Mouse (Mus musculus) layer of hippocampus, adult 2 months (tissue): ENCODE results near the gene Ampd2. TPM values are rescaled to one million over a fixed set of nuclear protein-coding genes. Genes with fewer than 3 reads are reported as not detected.

ENCODE experiments used
- DNase-seq, 2 experiments: peaks; one replicate each; pipeline ENCODE4 v3.0.0; 2022; ENCODE audit warnings: low spot score in 2 of 2
- H3K27ac ChIP-seq: fragments of 200-600 bp; 2 replicates; pipeline ENCODE4 v1.8.1; 2022
- H3K4me3 ChIP-seq: fragments of 200-600 bp; 2 replicates; pipeline ENCODE4 v1.8.1; 2022; ENCODE audit warnings: mild to moderate bottlenecking
- CTCF ChIP-seq: fragments of 200-600 bp; conservative IDR thresholded peaks from 2 replicates; pipeline ENCODE4 v1.8.1; 2022; ENCODE audit warnings: antibody characterized with exemption, mild to moderate bottlenecking, moderate library complexity
- total RNA-seq, 2 experiments: library from RNA; stranded (reverse); gene quantifications; 2 replicates each; pipeline ENCODE4 v1.2.3; 2021

Ampd2 gene
- total RNA-seq, 2 experiments from 2014 or later = 74.0 to 76.7 TPM

DNA sequence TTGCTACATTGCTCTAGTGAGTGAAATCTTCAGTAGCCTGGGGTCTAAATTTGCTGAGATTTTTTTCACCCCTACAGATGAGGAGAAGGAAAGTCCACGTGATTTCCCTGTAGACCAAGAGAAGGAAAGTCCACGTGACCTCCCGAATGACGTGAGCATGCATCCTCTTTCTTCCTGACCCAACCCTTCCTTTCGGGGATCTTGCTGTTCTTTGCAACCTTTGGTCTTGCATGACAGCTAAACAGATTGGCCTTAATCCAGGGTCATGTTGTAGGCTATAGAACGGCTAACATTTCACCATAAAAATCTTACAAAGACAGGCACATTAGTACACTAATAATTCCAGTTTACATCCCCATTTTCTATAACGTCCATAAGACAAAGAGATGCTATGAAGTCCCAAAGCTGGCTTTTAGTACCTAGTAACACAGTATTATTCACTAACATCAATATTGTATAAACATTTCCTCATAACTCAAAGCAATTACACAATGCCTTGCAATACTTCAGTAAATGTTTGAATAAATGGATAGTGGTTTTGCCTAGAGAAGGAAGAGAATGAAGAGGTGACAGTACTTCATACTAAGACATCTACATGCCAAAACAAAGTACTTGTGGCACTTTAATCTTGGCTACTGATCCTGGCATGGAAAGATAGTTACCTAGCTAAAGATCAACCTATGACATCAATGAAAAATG lies 27.3 kb upstream of the Ampd2 start:
- DNase-seq = no peak
- Histone ChIP-seq H3K27ac (no peak overlapping the region), H3K4me3 (no peak overlapping the region)
- TF ChIP-seq CTCF = no peak

DNA sequence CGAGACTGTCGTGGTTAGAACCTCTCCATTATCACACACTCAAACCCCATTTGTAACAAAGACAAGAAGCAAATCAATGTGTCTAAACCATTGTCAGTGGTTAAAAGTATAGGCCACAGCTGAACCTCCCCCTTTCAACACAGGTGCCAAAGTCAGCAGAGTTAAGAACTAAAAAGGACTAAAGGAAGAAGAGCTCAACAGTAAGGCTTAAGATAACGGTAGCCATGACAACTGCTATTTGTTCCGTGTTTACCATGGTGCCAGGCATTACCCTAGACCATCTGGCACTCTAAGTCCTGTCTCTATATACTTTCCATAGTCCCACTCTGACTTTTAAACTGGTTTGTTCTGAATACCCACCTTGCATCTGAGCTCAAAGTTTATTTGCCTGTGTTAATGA lies 26.2 kb upstream of the Ampd2 start:
- Histone ChIP-seq H3K27ac (no peak overlapping the region), H3K4me3 (no peak overlapping the region)
- DNase-seq = no peak
- no peak for TF ChIP-seq CTCF

DNA sequence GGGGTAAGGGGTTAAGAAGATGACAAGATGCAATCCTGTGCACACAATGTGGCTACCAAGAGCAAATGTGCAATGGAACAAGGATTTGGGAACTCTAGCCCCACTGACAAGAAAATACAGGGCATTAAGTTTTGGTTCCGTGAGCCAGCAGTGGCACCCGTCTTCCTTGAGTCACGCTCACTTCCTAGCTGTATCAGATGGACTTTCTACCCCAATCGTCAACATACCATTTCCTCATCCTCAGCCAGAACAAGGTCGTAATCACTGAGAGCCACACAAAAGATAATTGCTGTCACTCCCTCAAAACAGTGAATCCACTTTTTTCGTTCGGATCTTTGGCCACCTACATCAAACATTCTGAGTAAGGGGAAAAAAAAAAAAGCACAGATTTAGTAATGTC lies 25.8 kb upstream of the Ampd2 start:
- DNase-seq = no peak
- Histone ChIP-seq H3K4me3 (no peak overlapping the region), H3K27ac (no peak overlapping the region)
- TF ChIP-seq CTCF = no peak

DNA sequence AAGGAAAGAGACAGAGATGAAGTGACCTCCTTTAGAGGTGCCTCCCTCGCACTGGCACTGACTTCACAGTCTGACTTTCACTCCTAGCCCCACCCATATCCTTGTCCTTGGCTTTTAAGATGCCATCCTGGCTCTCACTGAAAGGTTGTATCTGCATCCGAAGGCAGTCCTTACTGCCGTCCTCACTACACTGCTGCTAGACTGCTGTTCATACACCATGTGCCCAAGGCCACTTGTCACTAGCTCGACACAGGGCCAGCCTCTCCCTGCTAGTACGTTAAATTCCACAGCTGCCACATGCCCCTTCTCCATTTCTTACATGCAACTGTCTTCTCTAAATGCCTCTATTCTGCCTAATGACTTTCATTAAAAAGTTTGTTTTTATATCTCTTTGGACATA lies 24.9 kb upstream of the Ampd2 start:
- no peak overlapping the region for H3K4me3 ChIP-seq
- no peak for DNase-seq
- H3K27ac ChIP-seq = no peak overlapping the region
- no peak for TF ChIP-seq CTCF

DNA sequence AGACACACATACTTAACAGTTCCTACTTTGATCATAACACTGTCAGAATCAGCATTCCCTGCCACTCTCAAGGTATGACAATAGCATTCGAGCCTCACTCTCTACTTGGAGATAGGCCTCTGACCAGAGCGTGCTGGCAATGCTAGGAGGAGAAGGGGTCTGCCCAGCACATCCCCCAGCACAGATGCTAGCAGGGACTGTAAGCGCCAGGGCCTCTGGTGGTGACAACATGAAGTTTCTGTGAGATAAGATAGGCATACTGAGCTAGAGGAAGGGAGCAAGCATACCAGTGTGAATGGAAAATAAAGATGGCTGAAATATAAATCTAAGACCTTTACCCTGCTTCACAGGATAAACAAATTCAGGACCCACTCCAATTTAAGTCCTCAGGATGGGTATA lies 18.8 kb upstream of the Ampd2 start:
- no peak for TF ChIP-seq CTCF
- no peak overlapping the region for H3K4me3 ChIP-seq
- no peak overlapping the region for H3K27ac ChIP-seq
- DNase-seq = no peak

DNA sequence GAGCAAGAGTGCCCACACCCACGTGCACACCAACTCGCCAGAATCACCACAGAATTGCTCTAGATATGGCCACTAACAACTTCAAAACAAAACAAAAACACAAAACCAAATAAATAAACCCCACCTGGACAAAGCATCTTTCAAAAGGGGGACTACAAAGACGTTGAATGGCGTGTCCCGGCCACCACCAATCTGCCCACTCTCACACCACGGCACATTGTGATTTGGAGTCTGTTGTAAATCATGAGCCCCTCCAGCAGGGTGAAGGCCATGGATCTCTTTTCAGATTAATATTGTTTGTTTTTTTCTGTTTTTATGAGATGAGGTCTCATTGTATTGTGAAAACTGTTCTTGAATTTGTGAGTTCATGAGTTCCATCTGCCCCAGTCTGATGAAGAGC lies 15.6 kb upstream of the Ampd2 start:
- Histone ChIP-seq H3K4me3 (no peak overlapping the region), H3K27ac (peak overlapping the region; percentile 48; the same call in 1 of the 2 replicates)
- DNase-seq = no peak
- TF ChIP-seq CTCF = no peak

DNA sequence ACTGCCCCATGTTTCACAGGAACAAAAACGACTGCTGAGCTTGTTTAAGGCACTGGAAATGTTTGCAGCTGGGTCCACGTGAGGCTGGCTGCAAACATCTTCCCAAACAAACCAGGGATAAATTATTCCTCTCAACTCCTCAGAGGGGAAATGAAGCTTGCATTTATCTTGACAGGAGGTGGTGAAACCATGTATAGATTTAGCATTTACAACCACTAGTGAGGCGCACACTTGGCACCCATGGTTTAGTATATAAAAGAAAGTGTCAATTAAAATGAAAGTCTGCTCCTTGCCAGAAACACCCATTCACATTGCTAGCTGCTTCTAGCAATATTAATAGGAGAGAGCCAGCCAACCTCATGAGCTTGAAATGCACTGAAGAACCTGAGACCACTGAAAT lies 15.1 kb upstream of the Ampd2 start:
- no peak for DNase-seq
- peak overlapping the region; percentile 10; the same call in 1 of the 2 replicates for H3K27ac ChIP-seq
- TF ChIP-seq CTCF = no peak
- no peak overlapping the region for H3K4me3 ChIP-seq

DNA sequence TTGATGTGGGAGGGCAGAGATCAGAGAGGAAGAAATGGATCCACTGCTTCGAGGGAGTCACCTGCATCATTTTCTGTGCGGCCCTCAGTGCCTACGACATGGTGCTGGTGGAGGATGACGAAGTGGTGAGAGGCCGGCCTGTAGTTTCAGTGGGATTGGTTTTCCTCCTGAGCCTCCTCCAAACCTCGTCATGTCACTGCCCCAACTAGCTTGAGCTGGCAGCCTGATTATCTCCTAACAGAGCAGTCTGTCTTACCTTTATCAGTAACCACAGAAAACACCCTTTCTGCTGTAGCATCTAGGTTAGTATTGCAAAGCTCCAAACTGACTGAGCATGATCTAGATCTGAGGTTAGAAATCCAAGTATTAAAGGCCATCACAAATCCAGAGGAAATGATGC lies 11.9 kb upstream of the Ampd2 start:
- Histone ChIP-seq H3K27ac (no peak overlapping the region), H3K4me3 (no peak overlapping the region)
- no peak for TF ChIP-seq CTCF
- no peak for DNase-seq

DNA sequence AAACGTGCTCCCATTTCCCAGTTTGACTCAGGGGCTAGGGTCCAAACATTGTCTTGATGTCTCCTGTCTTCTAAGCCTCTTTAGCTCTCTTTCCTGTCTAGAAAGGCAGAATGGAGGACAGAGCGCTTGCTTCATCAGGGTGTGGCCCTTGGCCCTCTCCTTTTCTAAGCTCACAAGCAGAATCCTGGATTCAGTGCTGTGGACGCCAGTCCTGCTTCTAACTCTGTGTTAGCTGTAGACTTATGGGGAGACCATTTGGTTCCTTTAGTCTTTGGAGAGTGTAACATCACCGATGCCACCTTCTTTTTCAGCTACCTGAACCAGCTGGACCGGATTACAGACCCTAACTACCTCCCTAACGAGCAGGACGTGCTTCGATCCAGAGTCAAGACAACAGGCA lies 11.2 kb upstream of the Ampd2 start:
- Histone ChIP-seq H3K27ac (no peak overlapping the region), H3K4me3 (no peak overlapping the region)
- no peak for TF ChIP-seq CTCF
- no peak for DNase-seq

DNA sequence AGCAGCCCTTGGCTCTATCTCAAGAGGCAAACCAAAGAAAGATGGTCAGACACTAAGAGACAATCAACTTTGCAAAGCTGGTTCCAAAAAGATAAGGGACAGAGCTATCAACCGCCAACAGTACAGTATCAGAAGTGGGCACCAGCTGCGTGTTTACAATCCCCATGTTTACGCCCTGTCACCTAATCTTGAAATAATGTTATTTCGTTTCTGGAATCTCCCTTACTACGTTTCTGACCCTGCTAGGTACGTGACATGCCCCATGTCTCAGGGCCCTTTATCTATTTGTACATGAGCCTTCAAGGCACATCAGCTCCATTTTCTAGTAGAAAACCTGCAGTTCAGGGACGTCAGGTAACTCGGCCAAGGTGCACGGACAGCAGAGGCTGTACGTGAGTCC lies 10.3 kb upstream of the Ampd2 start:
- DNase-seq = no peak
- no peak overlapping the region for H3K27ac ChIP-seq
- no peak overlapping the region for H3K4me3 ChIP-seq
- no peak for TF ChIP-seq CTCF

DNA sequence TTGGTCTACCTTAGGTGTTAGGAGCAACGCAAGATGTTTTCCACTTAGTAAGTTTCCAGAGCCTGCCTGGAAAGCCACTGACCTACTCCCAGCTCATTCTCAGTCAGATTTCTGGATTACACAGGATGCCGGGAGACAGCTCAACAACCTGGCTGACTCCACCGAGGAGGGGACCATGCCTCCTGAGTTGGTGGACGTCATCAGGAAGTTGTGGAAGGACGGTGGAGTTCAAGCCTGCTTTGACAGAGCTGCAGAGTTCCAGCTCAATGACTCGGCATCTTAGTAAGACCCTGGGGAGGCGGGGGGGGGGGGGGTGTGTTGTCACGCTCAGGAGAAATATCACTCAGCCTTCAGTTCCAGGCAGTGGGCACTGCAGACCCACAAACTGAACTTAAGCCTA lies 9.8 kb upstream of the Ampd2 start:
- no peak for TF ChIP-seq CTCF
- Histone ChIP-seq H3K4me3 (no peak overlapping the region), H3K27ac (no peak overlapping the region)
- no peak for DNase-seq

DNA sequence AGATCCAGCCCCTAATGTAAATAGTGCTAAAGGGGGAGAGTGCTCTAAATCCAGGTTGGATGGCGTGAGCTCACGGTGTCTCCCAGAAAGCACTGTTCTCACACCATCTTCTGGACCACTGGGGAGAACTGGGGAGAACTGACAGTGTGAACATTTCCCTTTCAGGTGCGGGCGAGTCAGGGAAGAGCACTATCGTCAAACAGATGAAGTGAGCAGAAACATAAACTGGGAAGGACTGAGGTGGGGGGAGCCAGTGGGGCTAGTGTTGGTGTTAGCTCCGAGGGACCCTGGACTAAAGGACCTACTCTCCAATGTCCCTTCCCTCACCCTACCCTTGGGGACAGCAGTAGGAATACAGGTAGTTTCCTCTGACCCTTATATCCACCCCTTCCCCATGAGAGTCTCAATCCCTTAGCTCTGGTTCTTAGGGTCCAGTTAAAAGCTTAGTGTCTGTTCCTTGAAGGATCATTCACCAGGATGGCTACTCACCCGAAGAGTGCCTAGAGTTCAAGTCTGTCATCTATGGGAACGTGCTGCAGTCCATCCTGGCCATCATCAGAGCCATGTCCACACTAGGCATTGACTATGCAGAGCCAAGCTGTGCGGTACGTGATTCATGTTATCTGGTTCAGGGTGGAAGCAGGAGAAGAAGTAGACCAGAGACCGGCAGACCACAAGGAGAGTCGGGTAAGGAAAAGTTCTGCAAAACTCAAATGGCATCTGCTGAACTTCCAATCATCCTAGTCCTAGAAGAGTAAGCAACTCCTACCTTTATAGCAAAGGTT lies 8.7 kb upstream of the Ampd2 start:
- TF ChIP-seq CTCF = no peak
- no peak for DNase-seq
- Histone ChIP-seq H3K4me3 (no peak overlapping the region), H3K27ac (no peak overlapping the region)

DNA sequence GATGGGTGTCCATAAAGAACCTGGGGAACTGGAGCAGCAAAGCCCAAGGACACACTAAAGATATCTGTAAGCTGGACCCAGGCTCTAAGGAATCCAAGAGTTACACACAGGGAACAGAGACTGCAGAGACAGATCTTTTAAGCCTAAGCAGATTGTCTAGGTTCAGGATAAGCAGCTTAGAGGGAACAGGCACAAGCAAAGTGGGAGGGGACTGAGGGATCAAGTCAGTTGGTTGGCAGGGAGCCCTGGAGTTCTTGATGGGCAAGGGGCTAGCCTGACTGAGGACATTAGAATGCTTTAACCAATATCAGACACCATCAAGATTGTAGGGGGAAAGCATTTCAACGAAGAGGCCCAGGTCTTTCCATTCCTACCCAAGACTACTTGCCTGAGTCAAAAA lies 7.7 kb upstream of the Ampd2 start:
- H3K4me3 ChIP-seq = no peak overlapping the region
- H3K27ac ChIP-seq = no peak overlapping the region
- no peak for DNase-seq
- TF ChIP-seq CTCF = no peak

DNA sequence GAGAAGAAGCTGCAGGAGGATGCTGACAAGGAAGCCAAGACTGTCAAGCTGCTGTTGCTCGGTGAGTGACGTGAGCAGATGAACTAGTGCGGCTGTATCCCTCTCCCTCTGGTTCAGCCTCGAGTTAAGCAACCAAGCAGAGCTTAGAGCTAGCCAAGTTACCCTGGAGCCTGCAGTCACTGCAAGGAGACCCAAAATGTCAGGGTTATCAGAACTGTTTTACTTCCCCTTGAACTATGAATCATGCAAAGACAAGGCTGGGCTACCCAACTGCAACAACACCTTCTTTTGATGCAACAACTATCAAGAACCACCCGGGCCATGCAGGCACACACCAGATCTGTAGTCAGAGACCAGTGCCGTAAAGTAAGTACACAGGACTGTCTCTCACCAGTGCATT lies 6.9 kb upstream of the Ampd2 start:
- no peak overlapping the region for H3K4me3 ChIP-seq

More for the DNA sequence above, 6.9 kb upstream of the Ampd2 start:
- H3K27ac ChIP-seq = no peak overlapping the region
- no peak for DNase-seq
- no peak for TF ChIP-seq CTCF
